Mouse (Mus musculus): Measurements from ENCODE around the gene Vmn1r129.
"Not testable (repeated sequence)": the region's sequence is repeated elsewhere in the genome, so short reads cannot be mapped to it uniquely, and the experiment has no call there.

Gene Vmn1r129

GRCm38 (mm10) chr7:21361191-21361590 is at the start of gene Vmn1r129:
TSS of gene Vmn1r129 (minus strand) at chr7:21361291.
- not testable (repeated sequence) for DNase-seq (ENCODE audit: extremely low read depth, insufficient read length, low spot score)

- DNase-seq (ENCODE audit: extremely low read depth, insufficient read length, low spot score), result not testable (repeated sequence)
Measured at GRCm38 (mm10) chr7:21349073-21349472, 12.0 kb downstream of the Vmn1r129 start, which contains the start of gene Vmn1r128. TSS of gene Vmn1r128 (plus strand) at chr7:21349373.

GRCm38 (mm10) chr7:21319761-21320160 is 41.3 kb downstream of the Vmn1r129 start, which contains the start of gene Vmn1r127:
TSS of gene Vmn1r127 (minus strand) at chr7:21319861.
- not testable (repeated sequence) for DNase-seq (ENCODE audit: extremely low read depth, insufficient read length, low spot score)

Measured in 3134 (cell line).